Mouse (Mus musculus): ENCODE data around the gene Nlgn1. TPM values are rescaled to one million over a fixed set of nuclear protein-coding genes. Genes with fewer than 3 reads are reported as not detected.

Gene Nlgn1
- polyA plus RNA-seq, 1 experiment = not detected

GRCm38 (mm10) chr3:26228172-26228781 is 104.0 kb downstream of the Nlgn1 start:
- no peak for TF ChIP-seq GATA1 (IDR thresholded peaks at IDR 0.05; ENCODE audit: low read length)
- no peak for TF ChIP-seq TAL1 (IDR thresholded peaks at IDR 0.05; ENCODE audit: low read length)
- Histone ChIP-seq H3K27me3 (ENCODE audit: control insufficient read depth) (no peaks in the 10 kb centered on the region), H3K9me3 (ENCODE audit: control insufficient read depth, low read length) (no peaks in the 10 kb centered on the region), H3K4me3 (replicated peaks) (no peak overlapping the region), H3K4me1 (ENCODE audit: control insufficient read depth) (no peaks in the 10 kb centered on the region), H3K36me3 (ENCODE audit: control insufficient read depth) (no peaks in the 10 kb centered on the region)

GRCm38 (mm10) chr3:26223500-26223899 is 108.8 kb downstream of the Nlgn1 start:
- Histone ChIP-seq H3K36me3 (ENCODE audit: control insufficient read depth) (no peaks in the 10 kb centered on the region), H3K27me3 (ENCODE audit: control insufficient read depth) (no peaks in the 10 kb centered on the region), H3K4me1 (ENCODE audit: control insufficient read depth) (no peaks in the 10 kb centered on the region), H3K4me3 (replicated peaks) (no peak overlapping the region), H3K9me3 (ENCODE audit: control insufficient read depth, low read length) (0 out of 2 replicates have a peak, but pooled peaks cover 2% of the 10 kb centered on the region)
- no peak for TF ChIP-seq GATA1 (IDR thresholded peaks at IDR 0.05; ENCODE audit: low read length)
- TF ChIP-seq TAL1 (IDR thresholded peaks at IDR 0.05; ENCODE audit: low read length) = no peak

GRCm38 (mm10) chr3:26216231-26216630 is 116.0 kb downstream of the Nlgn1 start:
- no peaks in the 10 kb centered on the region for H3K4me1 ChIP-seq (ENCODE audit: control insufficient read depth)
- TF ChIP-seq GATA1 (IDR thresholded peaks at IDR 0.05; ENCODE audit: low read length) = no peak
- TF ChIP-seq TAL1 (IDR thresholded peaks at IDR 0.05; ENCODE audit: low read length) = no peak
- no peaks in the 10 kb centered on the region for H3K36me3 ChIP-seq (ENCODE audit: control insufficient read depth)

GRCm38 (mm10) chr3:26202702-26203101 is 129.6 kb downstream of the Nlgn1 start:
- no peaks in the 10 kb centered on the region for H3K27me3 ChIP-seq (ENCODE audit: control insufficient read depth)
- H3K36me3 ChIP-seq (ENCODE audit: control insufficient read depth) = no peaks in the 10 kb centered on the region
- no peak overlapping the region for H3K4me3 ChIP-seq (replicated peaks)
- TF ChIP-seq GATA1 (IDR thresholded peaks at IDR 0.05; ENCODE audit: low read length) (no peak), TAL1 (IDR thresholded peaks at IDR 0.05; ENCODE audit: low read length) (no peak)
- no peaks in the 10 kb centered on the region for H3K4me1 ChIP-seq (ENCODE audit: control insufficient read depth)
- H3K9me3 ChIP-seq (ENCODE audit: control insufficient read depth, low read length) = no peaks in the 10 kb centered on the region

More at GRCm38 (mm10) chr3:26216231-26216630, 116.0 kb downstream of the Nlgn1 start:
- Histone ChIP-seq H3K4me3 (replicated peaks) (no peak overlapping the region), H3K9me3 (ENCODE audit: control insufficient read depth, low read length) (0 out of 2 replicates have a peak, but pooled peaks cover 2% of the 10 kb centered on the region), H3K27me3 (ENCODE audit: control insufficient read depth) (no peaks in the 10 kb centered on the region)

- Histone ChIP-seq H3K27me3 (ENCODE audit: control insufficient read depth) (no peaks in the 10 kb centered on the region), H3K36me3 (ENCODE audit: control insufficient read depth) (no peaks in the 10 kb centered on the region), H3K4me3 (replicated peaks) (no peak overlapping the region), H3K9me3 (ENCODE audit: control insufficient read depth, low read length) (no peaks in the 10 kb centered on the region), H3K4me1 (ENCODE audit: control insufficient read depth) (no peaks in the 10 kb centered on the region)
- TF ChIP-seq GATA1 (IDR thresholded peaks at IDR 0.05; ENCODE audit: low read length) (no peak), TAL1 (IDR thresholded peaks at IDR 0.05; ENCODE audit: low read length) (no peak)
Measured at GRCm38 (mm10) chr3:26201410-26201809, 130.8 kb downstream of the Nlgn1 start.

GRCm38 (mm10) chr3:26194970-26195369 is 137.3 kb downstream of the Nlgn1 start:
- Histone ChIP-seq H3K27me3 (ENCODE audit: control insufficient read depth) (no peaks in the 10 kb centered on the region), H3K36me3 (ENCODE audit: control insufficient read depth) (no peaks in the 10 kb centered on the region), H3K4me1 (ENCODE audit: control insufficient read depth) (no peaks in the 10 kb centered on the region), H3K4me3 (replicated peaks) (no peak overlapping the region), H3K9me3 (ENCODE audit: control insufficient read depth, low read length) (no peaks in the 10 kb centered on the region)
- TF ChIP-seq GATA1 (IDR thresholded peaks at IDR 0.05; ENCODE audit: low read length) (no peak), TAL1 (IDR thresholded peaks at IDR 0.05; ENCODE audit: low read length) (no peak)

- TF ChIP-seq GATA1 (IDR thresholded peaks at IDR 0.05; ENCODE audit: low read length) (no peak), TAL1 (IDR thresholded peaks at IDR 0.05; ENCODE audit: low read length) (no peak)
- H3K36me3 ChIP-seq (ENCODE audit: control insufficient read depth) = no peaks in the 10 kb centered on the region
- no peaks in the 10 kb centered on the region for H3K9me3 ChIP-seq (ENCODE audit: control insufficient read depth, low read length)
- no peak overlapping the region for H3K4me3 ChIP-seq (replicated peaks)
- no peaks in the 10 kb centered on the region for H3K27me3 ChIP-seq (ENCODE audit: control insufficient read depth)
- H3K4me1 ChIP-seq (ENCODE audit: control insufficient read depth) = no peaks in the 10 kb centered on the region
Measured at GRCm38 (mm10) chr3:26181013-26181412, 151.2 kb downstream of the Nlgn1 start.

GRCm38 (mm10) chr3:26175371-26175770 is 156.9 kb downstream of the Nlgn1 start:
- H3K4me1 ChIP-seq (ENCODE audit: control insufficient read depth) = no peaks in the 10 kb centered on the region
- no peak overlapping the region for H3K4me3 ChIP-seq (replicated peaks)
- H3K27me3 ChIP-seq (ENCODE audit: control insufficient read depth) = no peaks in the 10 kb centered on the region
- TF ChIP-seq GATA1 (IDR thresholded peaks at IDR 0.05; ENCODE audit: low read length) = no peak
- no peak for TF ChIP-seq TAL1 (IDR thresholded peaks at IDR 0.05; ENCODE audit: low read length)
- no peaks in the 10 kb centered on the region for H3K9me3 ChIP-seq (ENCODE audit: control insufficient read depth, low read length)
- H3K36me3 ChIP-seq (ENCODE audit: control insufficient read depth) = no peaks in the 10 kb centered on the region

- Histone ChIP-seq H3K4me1 (ENCODE audit: control insufficient read depth) (no peaks in the 10 kb centered on the region), H3K9me3 (ENCODE audit: control insufficient read depth, low read length) (no peaks in the 10 kb centered on the region), H3K4me3 (replicated peaks) (no peak overlapping the region), H3K36me3 (ENCODE audit: control insufficient read depth) (no peaks in the 10 kb centered on the region), H3K27me3 (ENCODE audit: control insufficient read depth) (no peaks in the 10 kb centered on the region)
- no peak for TF ChIP-seq GATA1 (IDR thresholded peaks at IDR 0.05; ENCODE audit: low read length)
- TF ChIP-seq TAL1 (IDR thresholded peaks at IDR 0.05; ENCODE audit: low read length) = no peak
Measured at GRCm38 (mm10) chr3:26174257-26174656, 158.0 kb downstream of the Nlgn1 start.

- Histone ChIP-seq H3K9me3 (ENCODE audit: control insufficient read depth, low read length) (no peaks in the 10 kb centered on the region), H3K4me1 (ENCODE audit: control insufficient read depth) (no peaks in the 10 kb centered on the region), H3K4me3 (replicated peaks) (no peak overlapping the region), H3K36me3 (ENCODE audit: control insufficient read depth) (no peaks in the 10 kb centered on the region), H3K27me3 (ENCODE audit: control insufficient read depth) (no peaks in the 10 kb centered on the region)
- TF ChIP-seq TAL1 (IDR thresholded peaks at IDR 0.05; ENCODE audit: low read length) = no peak
- TF ChIP-seq GATA1 (IDR thresholded peaks at IDR 0.05; ENCODE audit: low read length) = no peak
Measured at GRCm38 (mm10) chr3:26173613-26174012, 158.6 kb downstream of the Nlgn1 start.
